Mouse (Mus musculus): ENCODE data around the gene Phlda3. TPM values are rescaled to one million over a fixed set of nuclear protein-coding genes. Genes with fewer than 3 reads are reported as not detected.

Gene Phlda3
- polyA plus RNA-seq, 1 experiment = 37.2 TPM

- no peak for DNase-seq
- WGBS = 19% methylated on average over 22 of the region's 22 CpGs
- H3K27ac ChIP-seq (ENCODE audit: insufficient read depth, low read depth, low read length) = no peak within 1 kb of the TSS
- no peaks in the 10 kb centered on the region for H3K36me3 ChIP-seq (ENCODE audit: control insufficient read depth, insufficient read depth, low read length)
- TF ChIP-seq POLR2A (IDR thresholded peaks at IDR 0.05; ENCODE audit: low read depth, low read length) = no peak
- TF ChIP-seq CTCF (conservative IDR thresholded peaks at IDR 0.05; ENCODE audit: insufficient read depth, insufficient read length, low read depth, low read length) = no peak
- no peaks in the 10 kb centered on the region for H3K4me1 ChIP-seq (ENCODE audit: control insufficient read depth, insufficient read depth, low read length)
- H3K27me3 ChIP-seq (replicated peaks; ENCODE audit: control insufficient read depth, insufficient read depth, low read length) = no peaks in the 10 kb centered on the region
- no peak within 1 kb of the TSS for H3K4me3 ChIP-seq (ENCODE audit: insufficient read depth, low read depth, low read length)
These were observed 13.0 kb downstream of the Phlda3 start, which contains the start of gene Tnni1 for GRCm38 (mm10) chr1:135778780-135779535. Gene Tnni1, plus strand, starts transcription at chr1:135779434.

GRCm38 (mm10) chr1:135780649-135781048 is 14.7 kb downstream of the Phlda3 start:
- H3K27ac ChIP-seq (ENCODE audit: insufficient read depth, low read depth, low read length) = no peak overlapping the region
- H3K4me3 ChIP-seq (ENCODE audit: insufficient read depth, low read depth, low read length) = no peak overlapping the region
- no peak for TF ChIP-seq POLR2A (IDR thresholded peaks at IDR 0.05; ENCODE audit: low read depth, low read length)
- TF ChIP-seq CTCF (conservative IDR thresholded peaks at IDR 0.05; ENCODE audit: insufficient read depth, insufficient read length, low read depth, low read length) = no peak
- no peaks in the 10 kb centered on the region for H3K4me1 ChIP-seq (ENCODE audit: control insufficient read depth, insufficient read depth, low read length)
- 53% methylated on average over 4 of the region's 4 CpGs for WGBS
- H3K27me3 ChIP-seq (replicated peaks; ENCODE audit: control insufficient read depth, insufficient read depth, low read length) = no peaks in the 10 kb centered on the region
- H3K36me3 ChIP-seq (ENCODE audit: control insufficient read depth, insufficient read depth, low read length) = no peaks in the 10 kb centered on the region
- DNase-seq = no peak

- Histone ChIP-seq H3K27me3 (replicated peaks; ENCODE audit: control insufficient read depth, insufficient read depth, low read length) (no peaks in the 10 kb centered on the region), H3K4me1 (ENCODE audit: control insufficient read depth, insufficient read depth, low read length) (no peaks in the 10 kb centered on the region), H3K36me3 (ENCODE audit: control insufficient read depth, insufficient read depth, low read length) (no peaks in the 10 kb centered on the region), H3K4me3 (ENCODE audit: insufficient read depth, low read depth, low read length) (no peak overlapping the region), H3K27ac (ENCODE audit: insufficient read depth, low read depth, low read length) (no peak overlapping the region)
- peak; percentile 96 for TF ChIP-seq CTCF (conservative IDR thresholded peaks at IDR 0.05; ENCODE audit: insufficient read depth, insufficient read length, low read depth, low read length)
- TF ChIP-seq POLR2A (IDR thresholded peaks at IDR 0.05; ENCODE audit: low read depth, low read length) = no peak
- peak; percentile 72 for DNase-seq
- 13% methylated on average over 13 of the region's 13 CpGs for WGBS
These were observed 15.3 kb downstream of the Phlda3 start for GRCm38 (mm10) chr1:135781220-135781619.

GRCm38 (mm10) chr1:135782816-135783215 is 16.9 kb downstream of the Phlda3 start:
- Histone ChIP-seq H3K27me3 (replicated peaks; ENCODE audit: control insufficient read depth, insufficient read depth, low read length) (no peaks in the 10 kb centered on the region), H3K36me3 (ENCODE audit: control insufficient read depth, insufficient read depth, low read length) (no peaks in the 10 kb centered on the region), H3K27ac (ENCODE audit: insufficient read depth, low read depth, low read length) (no peak overlapping the region), H3K4me3 (ENCODE audit: insufficient read depth, low read depth, low read length) (no peak overlapping the region), H3K4me1 (ENCODE audit: control insufficient read depth, insufficient read depth, low read length) (no peaks in the 10 kb centered on the region)
- TF ChIP-seq CTCF (conservative IDR thresholded peaks at IDR 0.05; ENCODE audit: insufficient read depth, insufficient read length, low read depth, low read length) = no peak
- no peak for DNase-seq
- WGBS = 69% methylated on average over 10 of the region's 10 CpGs

- Histone ChIP-seq H3K27ac (ENCODE audit: insufficient read depth, low read depth, low read length) (no peak overlapping the region), H3K4me3 (ENCODE audit: insufficient read depth, low read depth, low read length) (no peak overlapping the region), H3K36me3 (ENCODE audit: control insufficient read depth, insufficient read depth, low read length) (no peaks in the 10 kb centered on the region), H3K27me3 (replicated peaks; ENCODE audit: control insufficient read depth, insufficient read depth, low read length) (no peaks in the 10 kb centered on the region), H3K4me1 (ENCODE audit: control insufficient read depth, insufficient read depth, low read length) (no peaks in the 10 kb centered on the region)
- WGBS = 56% methylated on average over 3 of the region's 3 CpGs
- peak; percentile 75 for DNase-seq
- no peak for TF ChIP-seq POLR2A (IDR thresholded peaks at IDR 0.05; ENCODE audit: low read depth, low read length)
- TF ChIP-seq CTCF (conservative IDR thresholded peaks at IDR 0.05; ENCODE audit: insufficient read depth, insufficient read length, low read depth, low read length) = peak; percentile 76
These were observed 21.9 kb downstream of the Phlda3 start for GRCm38 (mm10) chr1:135787799-135788198.

- no peak for TF ChIP-seq POLR2A (IDR thresholded peaks at IDR 0.05; ENCODE audit: low read depth, low read length)
- TF ChIP-seq CTCF (conservative IDR thresholded peaks at IDR 0.05; ENCODE audit: insufficient read depth, insufficient read length, low read depth, low read length) = peak; percentile 33; the same call in 1 of the 2 replicates
- no peaks in the 10 kb centered on the region for H3K36me3 ChIP-seq (ENCODE audit: control insufficient read depth, insufficient read depth, low read length)
- no peaks in the 10 kb centered on the region for H3K4me1 ChIP-seq (ENCODE audit: control insufficient read depth, insufficient read depth, low read length)
- no peaks in the 10 kb centered on the region for H3K27me3 ChIP-seq (replicated peaks; ENCODE audit: control insufficient read depth, insufficient read depth, low read length)
- H3K4me3 ChIP-seq (ENCODE audit: insufficient read depth, low read depth, low read length) = no peak overlapping the region
- WGBS = 9% methylated on average over 10 of the region's 10 CpGs
- H3K27ac ChIP-seq (ENCODE audit: insufficient read depth, low read depth, low read length) = no peak overlapping the region
- peak; percentile 47 for DNase-seq
These were observed 22.8 kb downstream of the Phlda3 start for GRCm38 (mm10) chr1:135788708-135789107.

GRCm38 (mm10) chr1:135789815-135790214 is 23.9 kb downstream of the Phlda3 start:
- Histone ChIP-seq H3K27me3 (replicated peaks; ENCODE audit: control insufficient read depth, insufficient read depth, low read length) (no peaks in the 10 kb centered on the region; the same call in 1 of the 2 replicates), H3K36me3 (ENCODE audit: control insufficient read depth, insufficient read depth, low read length) (no peaks in the 10 kb centered on the region), H3K27ac (ENCODE audit: insufficient read depth, low read depth, low read length) (no peak overlapping the region), H3K4me3 (ENCODE audit: insufficient read depth, low read depth, low read length) (no peak overlapping the region), H3K4me1 (ENCODE audit: control insufficient read depth, insufficient read depth, low read length) (no peaks in the 10 kb centered on the region)
- DNase-seq = peak; percentile 71
- no peak for TF ChIP-seq POLR2A (IDR thresholded peaks at IDR 0.05; ENCODE audit: low read depth, low read length)
- TF ChIP-seq CTCF (conservative IDR thresholded peaks at IDR 0.05; ENCODE audit: insufficient read depth, insufficient read length, low read depth, low read length) = peak; percentile 86
- 13% methylated on average over 5 of the region's 5 CpGs for WGBS

Data from kidney, adult 2 months (tissue).